Mouse (Mus musculus) liver, embryonic 12.5 days (tissue): ENCODE results near the gene Anapc13. TPM values are rescaled to one million over a fixed set of nuclear protein-coding genes. Genes with fewer than 3 reads are reported as not detected.

Experiments used
- ATAC-seq: fragments of 200-750 bp; cut with Nextera tagmentation; 2 replicates; pipeline ENCODE4 v1.8.0; 2017; ENCODE audit warnings: moderate number of reproducible peaks, mild to moderate bottlenecking, moderate library complexity
- H3K27ac ChIP-seq: fragments of 300-500 bp; sonication (generic); 2 replicates; pipeline ENCODE4 v1.5.1; 2016; ENCODE audit warnings: mild to moderate bottlenecking
- H3K27me3 ChIP-seq: fragments of 300-500 bp; sonication (generic); replicated peaks from 2 replicates; pipeline ENCODE4 v1.6.1; 2016; ENCODE audit warnings: mild to moderate bottlenecking, moderate library complexity
- H3K36me3 ChIP-seq: fragments of 300-500 bp; sonication (generic); 2 replicates; pipeline ENCODE4 v1.6.1; 2016; ENCODE audit warnings: mild to moderate bottlenecking, moderate library complexity
- H3K4me1 ChIP-seq: fragments of 300-500 bp; sonication (generic); 2 replicates; pipeline ENCODE4 v1.6.1; 2016
- H3K4me2 ChIP-seq: fragments of 300-500 bp; sonication (generic); 2 replicates; pipeline ENCODE4 v1.6.1; 2016; ENCODE audit warnings: mild to moderate bottlenecking, moderate library complexity
- H3K4me3 ChIP-seq: fragments of 300-500 bp; sonication (generic); 2 replicates; pipeline ENCODE4 v1.5.1; 2016; ENCODE audit warnings: mild to moderate bottlenecking, moderate library complexity
- H3K9ac ChIP-seq: fragments of 300-500 bp; sonication (generic); 2 replicates; pipeline ENCODE4 v1.6.1; 2016; ENCODE audit warnings: mild to moderate bottlenecking, moderate library complexity
- H3K9me3 ChIP-seq: fragments of 300-500 bp; sonication (generic); replicated peaks from 2 replicates; pipeline ENCODE4 v1.6.1; 2016; ENCODE audit warnings: mild to moderate bottlenecking, moderate library complexity
- WGBS: fragments of 180-500 bp; shearing (Covaris S2); methylation state at CpG from one replicate; pipeline ENCODE4 v1.1.7; 2016; ENCODE audit not compliant: insufficient replicate concordance; 5-methylcytosine and 5-hydroxymethylcytosine counted together
- polyA plus RNA-seq: library from polyadenylated mRNA; unstranded; fragments of >200 nt; fragmentation: Nextera tagmentation; extraction: Ambion mirVana; gene quantifications from 2 replicates; pipeline ENCODE4 v1.2.1, GENCODE M21; 2016

Anapc13 gene
- polyA plus RNA-seq, 1 experiment from 2014 or later: 105 TPM

DNA sequence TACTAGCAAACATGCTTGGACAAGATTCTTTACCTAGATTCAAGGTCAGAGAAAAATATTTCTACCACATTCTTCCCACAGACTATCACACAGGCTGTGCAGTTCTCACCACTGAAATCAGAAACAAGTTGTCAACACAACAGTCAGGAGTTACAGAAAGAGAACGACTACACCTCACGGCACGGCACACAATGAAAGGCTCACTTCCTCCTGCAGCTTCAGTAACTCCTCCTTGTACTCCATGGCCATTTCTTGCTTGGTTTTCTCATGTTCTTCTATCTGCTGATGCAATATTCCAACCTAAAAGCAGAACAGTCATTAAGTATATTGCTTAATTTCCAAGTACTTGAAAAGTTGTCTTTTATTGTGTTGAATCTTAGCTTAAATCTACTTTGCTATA lies 11.0 kb upstream of the Anapc13 start:
- WGBS: 77% methylated on average over 3 of the region's 3 CpGs
- no peak overlapping the region for H3K4me3 ChIP-seq
- H3K36me3 ChIP-seq: peaks cover 69% of the 10 kb centered on the region
- no peaks in the 10 kb centered on the region for H3K27me3 ChIP-seq
- H3K27ac ChIP-seq: no peak overlapping the region
- no peak overlapping the region for H3K4me2 ChIP-seq
- H3K4me1 ChIP-seq: peaks cover 6% of the 10 kb centered on the region; the same call in 1 of the 2 replicates
- ATAC-seq: no peak
- H3K9ac ChIP-seq: no peak overlapping the region
- no peaks in the 10 kb centered on the region for H3K9me3 ChIP-seq

DNA sequence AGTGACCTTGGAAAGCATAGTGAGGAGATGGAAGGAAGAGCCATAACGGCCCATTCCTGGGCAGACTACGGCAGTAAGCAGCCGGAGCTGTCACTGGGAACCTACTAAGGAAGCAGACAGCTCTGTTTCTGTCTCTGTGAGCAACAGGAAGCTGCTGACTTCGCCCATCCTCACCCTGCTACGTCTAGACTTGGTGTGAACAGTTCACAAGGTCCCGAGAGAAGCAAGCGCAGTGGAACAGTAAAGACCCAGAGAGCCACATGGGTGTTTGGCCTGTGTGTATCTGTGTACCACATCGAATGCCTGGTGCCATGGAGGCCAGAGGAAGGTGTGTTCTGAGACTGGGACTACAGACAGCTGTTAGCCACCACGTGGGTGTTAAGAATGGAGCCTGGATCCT lies 9.8 kb upstream of the Anapc13 start:
- no peak overlapping the region for H3K4me3 ChIP-seq
- peaks cover 6% of the 10 kb centered on the region; the same call in 1 of the 2 replicates for H3K4me1 ChIP-seq
- no peak for ATAC-seq
- WGBS: 66% methylated on average over 9 of the region's 9 CpGs
- no peaks in the 10 kb centered on the region for H3K9me3 ChIP-seq
- H3K27ac ChIP-seq: no peak overlapping the region
- H3K27me3 ChIP-seq: no peaks in the 10 kb centered on the region
- H3K9ac ChIP-seq: no peak overlapping the region
- peaks cover 60% of the 10 kb centered on the region for H3K36me3 ChIP-seq
- H3K4me2 ChIP-seq: no peak overlapping the region

DNA sequence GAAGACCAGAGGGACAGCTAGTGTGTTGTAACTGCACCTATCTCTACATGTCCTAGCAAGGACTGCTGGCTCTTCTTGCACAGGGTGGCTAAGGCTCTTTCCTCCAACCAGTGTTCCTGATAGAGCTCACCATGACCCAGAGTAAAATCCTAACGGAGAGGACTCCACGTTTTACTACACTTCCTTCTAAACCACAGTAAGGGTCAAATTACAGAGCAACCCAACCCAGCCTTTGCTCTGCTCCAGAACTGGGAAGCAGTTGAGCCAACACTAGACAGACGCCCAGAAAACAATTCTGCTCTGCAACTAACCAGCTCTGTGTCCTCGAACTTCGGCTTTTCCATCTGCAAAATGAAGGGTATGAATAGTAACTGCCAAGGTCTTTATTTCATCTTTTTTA lies 4.7 kb upstream of the Anapc13 start:
- no peaks in the 10 kb centered on the region for H3K27me3 ChIP-seq
- H3K4me2 ChIP-seq: no peak overlapping the region
- peaks cover 17% of the 10 kb centered on the region for H3K36me3 ChIP-seq
- H3K4me3 ChIP-seq: no peak overlapping the region
- H3K4me1 ChIP-seq: peaks cover 25% of the 10 kb centered on the region
- no peaks in the 10 kb centered on the region for H3K9me3 ChIP-seq
- 47% methylated on average over 5 of the region's 5 CpGs for WGBS
- no peak for ATAC-seq
- no peak overlapping the region for H3K27ac ChIP-seq
- no peak overlapping the region for H3K9ac ChIP-seq

GRCm38 (mm10) chr9:102622192-102622857 lies 3.8 kb upstream of the Anapc13 start:
- H3K27me3 ChIP-seq: no peaks in the 10 kb centered on the region
- no peaks in the 10 kb centered on the region for H3K9me3 ChIP-seq
- H3K9ac ChIP-seq: no peak overlapping the region
- ATAC-seq: no peak
- peaks cover 27% of the 10 kb centered on the region for H3K4me1 ChIP-seq
- H3K4me2 ChIP-seq: no peak overlapping the region
- H3K4me3 ChIP-seq: no peak overlapping the region
- 32% methylated on average over 5 of the region's 5 CpGs for WGBS
- H3K36me3 ChIP-seq: peaks cover 10% of the 10 kb centered on the region; the same call in 1 of the 2 replicates
- peak overlapping the region; percentile 26; the same call in 1 of the 2 replicates for H3K27ac ChIP-seq

- H3K4me3 ChIP-seq: no peak overlapping the region
- H3K27ac ChIP-seq: peak overlapping the region; percentile 26; the same call in 1 of the 2 replicates
- H3K9me3 ChIP-seq: no peaks in the 10 kb centered on the region
- H3K4me1 ChIP-seq: peaks cover 30% of the 10 kb centered on the region
- H3K9ac ChIP-seq: no peak overlapping the region
- 70% methylated on average over 6 of the region's 6 CpGs for WGBS
- H3K36me3 ChIP-seq: peaks cover 8% of the 10 kb centered on the region; the same call in 1 of the 2 replicates
- ATAC-seq: no peak
- no peaks in the 10 kb centered on the region for H3K27me3 ChIP-seq
- H3K4me2 ChIP-seq: no peak overlapping the region
Measured at GRCm38 (mm10) chr9:102622876-102623275, 3.2 kb upstream of the Anapc13 start.

DNA sequence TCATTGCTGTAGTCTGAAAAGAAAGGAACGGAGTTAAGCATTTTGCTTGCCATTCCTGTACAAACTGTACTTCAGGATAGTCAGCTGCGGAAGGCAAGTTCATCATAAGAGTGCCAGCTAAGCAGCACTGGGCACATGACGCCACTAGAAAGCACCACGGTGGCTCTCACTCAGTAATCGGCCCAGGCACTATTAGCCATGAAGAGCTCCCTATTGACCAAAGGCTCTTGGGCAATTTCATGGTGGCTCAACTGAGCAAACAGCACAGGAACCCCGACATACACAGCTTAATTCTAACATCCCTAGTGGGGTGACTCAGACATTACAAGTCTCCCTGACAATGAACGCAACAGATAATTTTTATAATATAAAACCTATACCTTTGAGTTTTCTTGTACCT lies 2.5 kb upstream of the Anapc13 start:
- Histone ChIP-seq H3K36me3 (peaks cover 2% of the 10 kb centered on the region; the same call in 1 of the 2 replicates), H3K4me3 (no peak overlapping the region), H3K4me2 (no peak overlapping the region), H3K27ac (no peak overlapping the region), H3K9ac (no peak overlapping the region), H3K9me3 (no peaks in the 10 kb centered on the region), H3K4me1 (peaks cover 37% of the 10 kb centered on the region), H3K27me3 (no peaks in the 10 kb centered on the region)
- 82% methylated on average over 7 of the region's 7 CpGs for WGBS
- no peak for ATAC-seq

GRCm38 (mm10) chr9:102625401-102625982 lies 604 bp upstream of the Anapc13 start:
- under 1% methylated on average over 27 of the region's 27 CpGs for WGBS
- peak overlapping the region; percentile 81 for H3K4me2 ChIP-seq
- peak; percentile 63 for ATAC-seq
- peak overlapping the region; percentile 94 for H3K27ac ChIP-seq
- H3K4me3 ChIP-seq: peak overlapping the region; percentile 96
- no peaks in the 10 kb centered on the region for H3K27me3 ChIP-seq
- no peaks in the 10 kb centered on the region for H3K36me3 ChIP-seq
- no peaks in the 10 kb centered on the region for H3K9me3 ChIP-seq
- H3K9ac ChIP-seq: peak overlapping the region; percentile 98
- H3K4me1 ChIP-seq: peaks cover 40% of the 10 kb centered on the region

- Histone ChIP-seq H3K9me3 (no peaks in the 10 kb centered on the region), H3K27me3 (no peaks in the 10 kb centered on the region), H3K27ac (peak overlapping the region; percentile 94), H3K4me2 (peak overlapping the region; percentile 77), H3K36me3 (0 out of 2 replicates have a peak, but pooled peaks cover 7% of the 10 kb centered on the region), H3K4me3 (peak overlapping the region; percentile 96), H3K4me1 (peaks cover 40% of the 10 kb centered on the region), H3K9ac (peak overlapping the region; percentile 98)
- 1% methylated on average over 9 of the region's 9 CpGs for WGBS
- no peak for ATAC-seq
Measured at GRCm38 (mm10) chr9:102626839-102627225, 736 bp downstream of the Anapc13 start.

- ATAC-seq: no peak
- H3K4me1 ChIP-seq: peaks cover 40% of the 10 kb centered on the region
- H3K27ac ChIP-seq: peak overlapping the region; percentile 94
- H3K9me3 ChIP-seq: no peaks in the 10 kb centered on the region
- 75% methylated on average over 7 of the region's 7 CpGs for whole genome bisulfite sequencing
- peak overlapping the region; percentile 98 for H3K9ac ChIP-seq
- no peaks in the 10 kb centered on the region for H3K27me3 ChIP-seq
- H3K4me2 ChIP-seq: peak overlapping the region; percentile 77
- 0 out of 2 replicates have a peak, but pooled peaks cover 7% of the 10 kb centered on the region for H3K36me3 ChIP-seq
- H3K4me3 ChIP-seq: peak overlapping the region; percentile 96
Measured at GRCm38 (mm10) chr9:102627442-102627841, 1.3 kb downstream of the Anapc13 start.

- Histone ChIP-seq H3K27me3 (no peaks in the 10 kb centered on the region), H3K4me1 (peaks cover 34% of the 10 kb centered on the region), H3K9me3 (no peaks in the 10 kb centered on the region), H3K27ac (no peak overlapping the region), H3K4me2 (no peak overlapping the region), H3K4me3 (no peak overlapping the region), H3K36me3 (0 out of 2 replicates have a peak, but pooled peaks cover 13% of the 10 kb centered on the region), H3K9ac (no peak overlapping the region)
- WGBS: 53% methylated on average over 7 of the region's 7 CpGs
- ATAC-seq: no peak
Measured at GRCm38 (mm10) chr9:102629052-102629451, 3.0 kb downstream of the Anapc13 start.

DNA sequence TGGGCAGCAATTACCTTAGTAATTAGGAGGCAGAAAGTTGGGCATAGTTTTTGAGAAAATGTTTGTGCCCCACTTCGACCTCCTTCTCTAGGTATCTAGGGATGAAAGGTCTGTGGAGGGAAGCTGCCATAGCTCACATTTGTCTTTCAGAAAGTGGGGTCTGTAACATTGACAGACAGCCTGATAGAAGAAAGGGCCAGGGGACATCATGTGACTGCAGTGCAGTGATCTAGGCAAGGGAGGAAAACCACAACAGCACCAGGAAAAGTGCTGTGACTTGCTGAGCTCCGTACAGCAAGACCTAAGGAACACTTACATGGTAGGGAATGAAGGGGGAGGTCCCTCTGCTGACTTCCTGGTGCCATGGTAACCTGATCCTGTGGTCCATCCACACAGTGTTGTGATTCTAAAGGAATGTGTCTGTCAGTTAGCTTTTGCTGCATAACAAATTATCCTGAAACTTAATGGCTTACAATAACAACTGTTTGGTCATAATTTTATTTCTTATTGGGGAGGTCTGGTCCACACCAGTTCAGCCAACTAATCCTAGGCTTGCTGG lies 5.6 kb downstream of the Anapc13 start:
- 45% methylated on average over 2 of the region's 2 CpGs for WGBS
- no peaks in the 10 kb centered on the region for H3K27me3 ChIP-seq

GRCm38 (mm10) chr9:102632173-102632572 lies 6.1 kb downstream of the Anapc13 start:
- H3K36me3 ChIP-seq: peaks cover 18% of the 10 kb centered on the region; the same call in 1 of the 2 replicates
- WGBS: 87% methylated on average over 4 of the region's 4 CpGs
- no peak for ATAC-seq
- no peaks in the 10 kb centered on the region for H3K9me3 ChIP-seq
- H3K27me3 ChIP-seq: no peaks in the 10 kb centered on the region
- no peak overlapping the region for H3K27ac ChIP-seq
- H3K4me3 ChIP-seq: no peak overlapping the region
- H3K9ac ChIP-seq: no peak overlapping the region
- H3K4me2 ChIP-seq: no peak overlapping the region
- H3K4me1 ChIP-seq: peaks cover 17% of the 10 kb centered on the region

More for the DNA sequence above, 5.6 kb downstream of the Anapc13 start:
- no peak overlapping the region for H3K4me2 ChIP-seq
- no peak overlapping the region for H3K4me3 ChIP-seq
- ATAC-seq: no peak
- H3K9ac ChIP-seq: no peak overlapping the region
- peaks cover 18% of the 10 kb centered on the region; the same call in 1 of the 2 replicates for H3K36me3 ChIP-seq
- no peak overlapping the region for H3K27ac ChIP-seq
- H3K4me1 ChIP-seq: peaks cover 21% of the 10 kb centered on the region
- no peaks in the 10 kb centered on the region for H3K9me3 ChIP-seq
